Mouse (Mus musculus) bone marrow, adult 2 months (tissue): ENCODE data around the gene Hoxc12.

Experiments
- CTCF ChIP-seq: fragments of 200-500 bp; IDR thresholded peaks from 2 replicates; pipeline ENCODE4 v1.5.1; 2011; ENCODE audit warnings: low read length, control low read depth; ENCODE audit not compliant: control insufficient read depth, insufficient read depth
- POLR2A ChIP-seq: fragments of 200-500 bp; IDR thresholded peaks from 2 replicates; pipeline ENCODE4 v1.6.1; 2011; ENCODE audit warnings: low read depth, mild to moderate bottlenecking, control low read depth, low read length, borderline replicate concordance; ENCODE audit not compliant: control insufficient read depth

DNA sequence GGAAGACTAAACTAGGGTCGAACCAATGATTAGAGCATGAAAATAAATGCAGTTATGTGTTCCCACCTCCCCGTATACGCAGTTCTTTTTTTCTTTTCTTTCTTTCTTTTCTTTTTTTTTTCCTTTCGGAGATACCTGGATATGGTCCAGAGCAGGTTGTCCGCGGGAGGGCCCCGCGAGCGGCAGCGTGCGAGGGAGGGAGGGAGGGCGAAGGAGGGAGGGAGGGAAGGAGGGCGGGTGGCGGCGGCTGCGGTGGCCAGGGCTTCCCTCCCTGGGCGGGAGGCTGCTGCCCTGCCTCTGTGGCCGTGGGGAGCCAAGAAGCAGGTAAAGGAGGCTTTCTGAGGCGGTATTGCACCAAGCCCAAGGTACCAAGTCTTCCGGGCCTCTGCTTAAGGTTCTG is 39.6 kb downstream of the Hoxc12 start, which contains the start of gene Hoxc9:
- TF ChIP-seq CTCF: no peak
- TF ChIP-seq POLR2A: no peak
